ENCODE assay signal across 13 mouse cellular contexts in the genomic region with DNA sequence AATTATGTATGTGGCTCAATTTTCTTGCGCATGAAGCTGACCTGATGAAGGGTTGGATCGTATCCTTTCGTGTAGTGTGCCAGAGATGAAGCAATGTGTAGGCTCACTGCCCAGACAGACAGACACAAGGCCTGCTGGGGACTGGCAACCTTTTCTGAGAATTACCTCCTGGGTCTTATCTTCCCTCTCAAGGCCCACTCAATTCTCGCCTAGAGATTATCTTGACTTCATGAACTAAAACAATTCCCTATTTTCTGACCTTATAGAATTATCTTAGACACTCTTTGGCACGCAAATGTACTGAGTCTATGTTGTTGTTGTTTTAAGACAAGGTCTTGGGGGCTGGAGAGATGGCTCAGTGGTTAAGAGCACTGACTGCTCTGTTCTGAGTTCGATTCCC. TPM values are rescaled to one million over a fixed set of nuclear protein-coding genes. Genes with fewer than 3 reads are reported as not detected.
DNase-seq lines count a peak whose midpoint lies in the region; ATAC-seq lines count a peak whose summit lies in the region.
"Had no signal": no experiment of that assay in that cellular context is flagged by ENCODE, and none has a peak within 500 bp of the region (broad histone marks: within the 10 kb centered on the region; RNA-seq: fewer than 3 reads in every experiment).

No protein-coding gene starts in this region.

- H3K4me2 ChIP-seq in forebrain, embryonic 12.5 days: no peak overlapping the region
- H3K4me2 ChIP-seq: embryonic facial prominence, embryonic 12.5 days; neural tube, embryonic 13.5 days had no signal

- H3K9me3 ChIP-seq in forebrain, embryonic 12.5 days: no peaks in the 10 kb centered on the region
- H3K9me3 ChIP-seq: embryonic facial prominence, embryonic 12.5 days; neural tube, embryonic 13.5 days had no signal

- DNase-seq in urinary bladder, postnatal 14 days (ENCODE audit: low spot score): peak; percentile 41
- DNase-seq in urinary bladder, postnatal 4 days (ENCODE audit: low spot score in 2 of 2): no peak
- DNase-seq in cerebellum, adult 8-10 months: peak; percentile 73
- DNase-seq in heart, adult 8-10 months (ENCODE audit: low spot score): peak; percentile 74
- no peak for DNase-seq in frontal cortex, postnatal 36 days (ENCODE audit: low spot score in 2 of 2)
- DNase-seq in urinary bladder, postnatal 25 days (ENCODE audit: low spot score): no peak
- DNase-seq: kidney, postnatal 4 days had no signal

- no peak overlapping the region for H3K27ac ChIP-seq in forebrain, embryonic 12.5 days
- H3K27ac ChIP-seq: embryonic facial prominence, embryonic 12.5 days; hindbrain, postnatal 0 days; neural tube, embryonic 13.5 days had no signal

- H3K36me3 ChIP-seq in forebrain, embryonic 12.5 days (replicated peaks): no peaks in the 10 kb centered on the region
- H3K36me3 ChIP-seq: embryonic facial prominence, embryonic 12.5 days; neural tube, embryonic 13.5 days had no signal

- ATAC-seq in forebrain, embryonic 12.5 days (ENCODE audit: low FRiP score): no peak
- ATAC-seq in activated CD4-positive, CD25-positive, alpha-beta regulatory T cell, adult 4 months: no peak
- ATAC-seq: hindbrain, postnatal 0 days had no signal

- WGBS in forebrain, embryonic 12.5 days: 94% methylated on average over 6 of the region's 6 CpGs

- no peak overlapping the region for H3K4me3 ChIP-seq in forebrain, embryonic 12.5 days (replicated peaks)
- H3K4me3 ChIP-seq: embryonic facial prominence, embryonic 12.5 days; megakaryocyte, embryonic 14.5 days; neural tube, embryonic 13.5 days had no signal

- H3K27me3 ChIP-seq in forebrain, embryonic 12.5 days: no peaks in the 10 kb centered on the region
- H3K27me3 ChIP-seq: embryonic facial prominence, embryonic 12.5 days; neural tube, embryonic 13.5 days had no signal

- H3K9ac ChIP-seq in forebrain, embryonic 12.5 days: no peak overlapping the region
- H3K9ac ChIP-seq: embryonic facial prominence, embryonic 12.5 days; neural tube, embryonic 13.5 days had no signal

- H3K4me1 ChIP-seq in forebrain, embryonic 12.5 days: no peaks in the 10 kb centered on the region; the same call in 1 of the 2 replicates
- H3K4me1 ChIP-seq: embryonic facial prominence, embryonic 12.5 days; neural tube, embryonic 13.5 days had no signal

RNA-seq across cellular contexts. Expression of a gene that starts 22.6 kb away (rescaled TPM):
- 10 to 100 TPM; 28.8 to 35.6 (median 30.2) TPM for total RNA-seq in heart, adult 8-10 months (2022)
- 23.4 and 24.2 TPM in 2 replicates for polyA plus RNA-seq in forebrain, embryonic 12.5 days (2016; fragmentation: Nextera tagmentation; extraction: Ambion mirVana)
- 10 to 100 TPM; 24.8 to 30.0 TPM for polyA plus RNA-seq in activated CD4-positive, CD25-positive, alpha-beta regulatory T cell, adult 4 months (2017; shearing (Covaris generic))

Comparison
In these comparisons a context has a peak if more than half of its experiments do, and no peak if none do; other contexts are left out.
1. DNase-seq: peak in urinary bladder, postnatal 14 days (single experiment), cerebellum, adult 8-10 months (single experiment) and heart, adult 8-10 months (single experiment); none in urinary bladder, postnatal 4 days (0 of 2), frontal cortex, postnatal 36 days (0 of 2) and urinary bladder, postnatal 25 days (single experiment).